ENCODE assay signal across 23 mouse cellular contexts in genomic region chr4:153968063-153968462, GRCm38 (mm10). TPM values are rescaled to one million over a fixed set of nuclear protein-coding genes. Genes with fewer than 3 reads are reported as not detected.
DNase-seq lines count a peak whose midpoint lies in the region; ATAC-seq and TF ChIP-seq lines count a peak whose summit lies in the region.
"Had no signal": no experiment of that assay in that cellular context is flagged by ENCODE, and none has a peak within 500 bp of the region (broad histone marks: within the 10 kb centered on the region; RNA-seq: fewer than 3 reads in every experiment).

No protein-coding gene starts in this region.

- no peaks in the 10 kb centered on the region for H3K9me3 ChIP-seq in midbrain, embryonic 14.5 days (ENCODE audit: control insufficient read depth, low read length)
- H3K9me3 ChIP-seq in midbrain, embryonic 16.5 days (replicated peaks; ENCODE audit: control insufficient read depth, low read length, poor library complexity, severe bottlenecking): no peaks in the 10 kb centered on the region
- H3K9me3 ChIP-seq: G1E; heart, embryonic 13.5 days; limb, embryonic 10.5 days; lung, embryonic 15.5 days; midbrain, embryonic 13.5 days; stomach, embryonic 15.5 days had no signal

- TF ChIP-seq POLR2A in brain, embryonic 14.5 days (IDR thresholded peaks at IDR 0.05; ENCODE audit: borderline replicate concordance, extremely low read depth, insufficient read depth, insufficient read length, poor library complexity, severe bottlenecking): no peak

- H3K27ac ChIP-seq in layer of hippocampus, adult 2 months: peak overlapping the region; percentile 23; the same call in 1 of the 2 replicates
- H3K27ac ChIP-seq in midbrain, embryonic 14.5 days (replicated peaks; ENCODE audit: low read depth, low read length): no peak overlapping the region
- H3K27ac ChIP-seq in midbrain, embryonic 16.5 days (ENCODE audit: low read length): no peak overlapping the region
- H3K27ac ChIP-seq: heart, embryonic 13.5 days; hindbrain, embryonic 14.5 days; limb, embryonic 10.5 days; lung, embryonic 15.5 days; midbrain, embryonic 13.5 days; stomach, embryonic 15.5 days had no signal

- no peak for DNase-seq in layer of hippocampus, adult 2 months (ENCODE audit: low spot score in 2 of 2)
- no peak for DNase-seq in layer of hippocampus, adult 9-10 months (ENCODE audit: low spot score)
- DNase-seq in midbrain, embryonic 14.5 days: peak; percentile 13
- peak; percentile 49 for DNase-seq in brain, embryonic 14.5 days (ENCODE audit: low read depth)
- DNase-seq in urinary bladder, postnatal 4 days (ENCODE audit: low spot score in 2 of 2): no peak
- DNase-seq in thymus, postnatal 36 days: no peak
- DNase-seq: adrenal gland, postnatal 36 days; cerebellum, adult 9-10 months; gastrocnemius, postnatal 10 days; heart, adult 18-20 months; layer of hippocampus, postnatal 36 days; retina, postnatal 1 day; thymus, adult 2 months had no signal

- H3K36me3 ChIP-seq in midbrain, embryonic 14.5 days (ENCODE audit: control insufficient read depth, insufficient read depth, low read length): peaks cover 66% of the 10 kb centered on the region
- peaks cover 16% of the 10 kb centered on the region for H3K36me3 ChIP-seq in midbrain, embryonic 16.5 days (ENCODE audit: control insufficient read depth, insufficient read depth, low read length)

- no peak overlapping the region for H3K4me2 ChIP-seq in midbrain, embryonic 14.5 days (ENCODE audit: low read length)
- H3K4me2 ChIP-seq in midbrain, embryonic 16.5 days (ENCODE audit: low read length): no peak overlapping the region
- H3K4me2 ChIP-seq: heart, embryonic 13.5 days; hindbrain, embryonic 14.5 days; lung, embryonic 15.5 days; midbrain, embryonic 13.5 days; stomach, embryonic 15.5 days had no signal

- ATAC-seq in midbrain, embryonic 14.5 days (ENCODE audit: low FRiP score, low TSS enrichment): no peak
- no peak for ATAC-seq in midbrain, embryonic 16.5 days
- ATAC-seq: CD4-positive, CD25-positive, alpha-beta regulatory T cell, adult 4 months; intestine, embryonic 16.5 days; midbrain, embryonic 13.5 days had no signal

- H3K27me3 ChIP-seq in midbrain, embryonic 14.5 days (ENCODE audit: control insufficient read depth, insufficient read depth, low read length): no peaks in the 10 kb centered on the region
- H3K27me3 ChIP-seq in midbrain, embryonic 16.5 days (ENCODE audit: control insufficient read depth, insufficient read depth, low read depth, low read length): no peaks in the 10 kb centered on the region
- H3K27me3 ChIP-seq: heart, embryonic 13.5 days; lung, embryonic 15.5 days; midbrain, embryonic 13.5 days; stomach, embryonic 15.5 days had no signal

- WGBS in midbrain, embryonic 14.5 days: 93% methylated on average over 2 of the region's 2 CpGs
- WGBS in midbrain, embryonic 16.5 days: 89% methylated on average over 2 of the region's 2 CpGs

- TF ChIP-seq CTCF in layer of hippocampus, adult 2 months (conservative IDR thresholded peaks at IDR 0.05): peak; percentile 53
- TF ChIP-seq CTCF in brain, embryonic 14.5 days (IDR thresholded peaks at IDR 0.05; ENCODE audit: borderline replicate concordance, extremely low read depth, insufficient read depth, insufficient read length): peak; percentile 23; the same call in 1 of the 2 replicates

- H3K4me1 ChIP-seq in midbrain, embryonic 14.5 days (ENCODE audit: control insufficient read depth, insufficient read depth, low read length): no peaks in the 10 kb centered on the region
- H3K4me1 ChIP-seq in midbrain, embryonic 16.5 days (ENCODE audit: control insufficient read depth, insufficient read depth, low read length): peaks cover 2% of the 10 kb centered on the region; the same call in 1 of the 2 replicates
- H3K4me1 ChIP-seq: heart, embryonic 13.5 days; limb, embryonic 10.5 days; lung, embryonic 15.5 days; stomach, embryonic 15.5 days had no signal

- no peak overlapping the region for H3K4me3 ChIP-seq in layer of hippocampus, adult 2 months
- no peak overlapping the region for H3K4me3 ChIP-seq in midbrain, embryonic 14.5 days (replicated peaks; ENCODE audit: low read depth, low read length)
- H3K4me3 ChIP-seq in midbrain, embryonic 16.5 days (ENCODE audit: low read depth, low read length): no peak overlapping the region
- H3K4me3 ChIP-seq: heart, embryonic 13.5 days; limb, embryonic 10.5 days; lung, embryonic 15.5 days; midbrain, embryonic 13.5 days; stomach, embryonic 15.5 days had no signal

- H3K9ac ChIP-seq in midbrain, embryonic 14.5 days (replicated peaks; ENCODE audit: low read length): no peak overlapping the region
- no peak overlapping the region for H3K9ac ChIP-seq in midbrain, embryonic 16.5 days (ENCODE audit: low read depth, low read length)
- H3K9ac ChIP-seq: heart, embryonic 13.5 days; hindbrain, embryonic 14.5 days; lung, embryonic 15.5 days; midbrain, embryonic 13.5 days; stomach, embryonic 15.5 days had no signal

RNA-seq across cellular contexts. Expression of gene Dffb, which starts 6.9 kb away (rescaled TPM):
- 10 to 100 TPM; 17.2 to 18.3 TPM for total RNA-seq in layer of hippocampus, adult 2 months (2021)
- 7.9 and 9.1 TPM in 2 replicates for polyA plus RNA-seq in midbrain, embryonic 14.5 days (2014; fragmentation: Nextera tagmentation; extraction: Ambion mirVana)
- 10.3 and 11.5 TPM in 2 replicates for polyA plus RNA-seq in midbrain, embryonic 16.5 days (2015; fragmentation: Nextera tagmentation; extraction: Ambion mirVana)
- polyA plus RNA-seq in brain, embryonic 14.5 days (2012; rRNA removed): 18.6 and 23.1 TPM in 2 replicates

RNA-seq across cellular contexts. Expression of gene Cep104, which starts 6.9 kb away (rescaled TPM):
- total RNA-seq in layer of hippocampus, adult 2 months (2021): 10 to 100 TPM; 31.6 to 34.8 TPM
- 15.3 and 19.7 TPM in 2 replicates for polyA plus RNA-seq in midbrain, embryonic 14.5 days (2014; fragmentation: Nextera tagmentation; extraction: Ambion mirVana)
- 16.9 and 17.6 TPM in 2 replicates for polyA plus RNA-seq in midbrain, embryonic 16.5 days (2015; fragmentation: Nextera tagmentation; extraction: Ambion mirVana)
- 14.3 and 19.1 TPM in 2 replicates for polyA plus RNA-seq in brain, embryonic 14.5 days (2012; rRNA removed)

RNA-seq across cellular contexts. Expression of gene A430005L14Rik, which starts 11.0 kb away (rescaled TPM):
- 10 to 100 TPM; 25.5 to 28.8 TPM for total RNA-seq in layer of hippocampus, adult 2 months (2021)
- 63.3 and 63.7 TPM in 2 replicates for polyA plus RNA-seq in midbrain, embryonic 14.5 days (2014; fragmentation: Nextera tagmentation; extraction: Ambion mirVana)
- 55.5 and 56.8 TPM in 2 replicates for polyA plus RNA-seq in midbrain, embryonic 16.5 days (2015; fragmentation: Nextera tagmentation; extraction: Ambion mirVana)
- 40.0 and 49.1 TPM in 2 replicates for polyA plus RNA-seq in brain, embryonic 14.5 days (2012; rRNA removed)

RNA-seq across cellular contexts. Expression of gene Lrrc47, which starts 43.5 kb away (rescaled TPM):
- total RNA-seq in layer of hippocampus, adult 2 months (2021): 10 to 100 TPM; 65.4 to 70.3 TPM
- polyA plus RNA-seq in midbrain, embryonic 14.5 days (2014; fragmentation: Nextera tagmentation; extraction: Ambion mirVana): 12.7 and 13.5 TPM in 2 replicates
- 12.9 and 17.3 TPM in 2 replicates for polyA plus RNA-seq in midbrain, embryonic 16.5 days (2015; fragmentation: Nextera tagmentation; extraction: Ambion mirVana)
- 69.7 and 72.3 TPM in 2 replicates for polyA plus RNA-seq in brain, embryonic 14.5 days (2012; rRNA removed)

RNA-seq across cellular contexts. Expression of gene Smim1, which starts 58.0 kb away (rescaled TPM):
- 1 to 10 TPM; 6.3 to 7.8 TPM for total RNA-seq in layer of hippocampus, adult 2 months (2021)
- 6.3 and 7.7 TPM in 2 replicates for polyA plus RNA-seq in midbrain, embryonic 14.5 days (2014; fragmentation: Nextera tagmentation; extraction: Ambion mirVana)
- 7.1 and 9.7 TPM in 2 replicates for polyA plus RNA-seq in midbrain, embryonic 16.5 days (2015; fragmentation: Nextera tagmentation; extraction: Ambion mirVana)
- 7.0 and 8.4 TPM in 2 replicates for polyA plus RNA-seq in brain, embryonic 14.5 days (2012; rRNA removed)

Comparison
In these comparisons a context has a peak if more than half of its experiments do, and no peak if none do; other contexts are left out.
1. DNase-seq: peak in midbrain, embryonic 14.5 days (single experiment) and brain, embryonic 14.5 days (single experiment); none in layer of hippocampus, adult 2 months (0 of 2), layer of hippocampus, adult 9-10 months (single experiment), urinary bladder, postnatal 4 days (0 of 2) and thymus, postnatal 36 days (0 of 2).